Mouse (Mus musculus): ENCODE measurements around the gene Saa4.
A peak's percentile ranks its signal among the peaks of the same experiment; 100 is the strongest.
"Not testable (repeated sequence)": the region's sequence is repeated elsewhere in the genome, so short reads cannot be mapped to it uniquely, and the experiment has no call there.

Saa4 gene

GRCm38 (mm10) chr7:46732458-46732857, at the start of gene Saa4:
Gene Saa4, minus strand, starts transcription at chr7:46732603.
- no peak for DNase-seq (ENCODE audit: low spot score)

GRCm38 (mm10) chr7:46770706-46771105, 38.3 kb upstream of the Saa4 start:
- DNase-seq (ENCODE audit: low spot score), result peak; percentile 58

- DNase-seq (ENCODE audit: low spot score), result no peak
These were observed 36.0 kb upstream of the Saa4 start for GRCm38 (mm10) chr7:46768451-46768850.

GRCm38 (mm10) chr7:46767371-46767770, 35.0 kb upstream of the Saa4 start:
- DNase-seq (ENCODE audit: low spot score), result peak; percentile 68

GRCm38 (mm10) chr7:46764672-46765071, 32.3 kb upstream of the Saa4 start:
- no peak for DNase-seq (ENCODE audit: low spot score)

GRCm38 (mm10) chr7:46762601-46763000, 30.2 kb upstream of the Saa4 start:
- DNase-seq (ENCODE audit: low spot score), result no peak

- no peak for DNase-seq (ENCODE audit: low spot score)
These were observed 28.8 kb upstream of the Saa4 start for GRCm38 (mm10) chr7:46761049-46761795.

GRCm38 (mm10) chr7:46751490-46751889, 19.1 kb upstream of the Saa4 start, which contains the start of gene Saa2:
Gene Saa2, plus strand, starts transcription at chr7:46751790.
- no peak for DNase-seq (ENCODE audit: low spot score)

GRCm38 (mm10) chr7:46748459-46748858, 16.1 kb upstream of the Saa4 start:
- DNase-seq (ENCODE audit: low spot score), result no peak

GRCm38 (mm10) chr7:46746381-46746780, 14.0 kb upstream of the Saa4 start:
- no peak for DNase-seq (ENCODE audit: low spot score)

- no peak for DNase-seq (ENCODE audit: low spot score)
These were observed 13.4 kb upstream of the Saa4 start for GRCm38 (mm10) chr7:46745816-46746215.

GRCm38 (mm10) chr7:46742880-46743279, 10.5 kb upstream of the Saa4 start, which contains the start of gene Saa1:
Gene Saa1, minus strand, starts transcription at chr7:46742980.
- not testable (repeated sequence) for DNase-seq (ENCODE audit: low spot score)

- DNase-seq (ENCODE audit: low spot score), result not testable (repeated sequence)
These were observed 7.6 kb upstream of the Saa4 start for GRCm38 (mm10) chr7:46740041-46740440.

GRCm38 (mm10) chr7:46738561-46739460, 6.4 kb upstream of the Saa4 start:
- DNase-seq (ENCODE audit: low spot score), result no peak

- no peak for DNase-seq (ENCODE audit: low spot score)
These were observed 2.6 kb upstream of the Saa4 start for GRCm38 (mm10) chr7:46734983-46735382.

- DNase-seq (ENCODE audit: low spot score), result no peak
These were observed 4.8 kb downstream of the Saa4 start for GRCm38 (mm10) chr7:46727584-46727983.

GRCm38 (mm10) chr7:46724396-46724795, 8.0 kb downstream of the Saa4 start:
- no peak for DNase-seq (ENCODE audit: low spot score)

- DNase-seq (ENCODE audit: low spot score), result no peak
These were observed 8.6 kb downstream of the Saa4 start for GRCm38 (mm10) chr7:46723849-46724248.

GRCm38 (mm10) chr7:46723354-46723753, 9.0 kb downstream of the Saa4 start:
- DNase-seq (ENCODE audit: low spot score), result no peak

- DNase-seq (ENCODE audit: low spot score), result no peak
These were observed 11.9 kb downstream of the Saa4 start for GRCm38 (mm10) chr7:46720460-46720859.

GRCm38 (mm10) chr7:46719526-46719925, 12.9 kb downstream of the Saa4 start:
- no peak for DNase-seq (ENCODE audit: low spot score)

GRCm38 (mm10) chr7:46718591-46719270, 13.7 kb downstream of the Saa4 start:
- no peak for DNase-seq (ENCODE audit: low spot score)

Measured in MN1 (cell line).